Mouse (Mus musculus) limb, embryonic 11.5 days (tissue): ENCODE data around the gene Fyttd1. TPM values are rescaled to one million over a fixed set of nuclear protein-coding genes. Genes with fewer than 3 reads are reported as not detected.

Source experiments
- polyA plus RNA-seq: library from polyadenylated mRNA; unstranded; fragments of >200 nt; fragmentation: Nextera tagmentation; extraction: Ambion mirVana; gene quantifications from 2 replicates; pipeline ENCODE4 v1.2.1, GENCODE M21; 2014

The Fyttd1 gene
- polyA plus RNA-seq, 1 experiment from 2014 or later, result 123 TPM

Other genes starting within 250 kb of the Fyttd1 start
- 8.9 and 9.2 TPM in 2 replicates for gene Tnk2, start 233.6 kb upstream of the Fyttd1 start, polyA plus RNA-seq
- not detected in 2 replicates for gene Muc4, start 141.6 kb upstream of the Fyttd1 start, polyA plus RNA-seq
- not detected in 2 replicates for gene Muc20, start 80.1 kb upstream of the Fyttd1 start, polyA plus RNA-seq
- gene Smbd1, start 67.0 kb upstream of the Fyttd1 start, polyA plus RNA-seq, result not detected in 2 replicates
- 12.4 and 16.5 TPM in 2 replicates for gene Rubcn, start 266 bp downstream of the Fyttd1 start, polyA plus RNA-seq
- gene Lrch3, start 36.6 kb downstream of the Fyttd1 start, polyA plus RNA-seq, result 31.3 and 38.1 TPM in 2 replicates
- gene Iqcg, start 178.7 kb downstream of the Fyttd1 start, polyA plus RNA-seq, result 2.5 and 3.6 TPM in 2 replicates
- 1,047 and 1,076 TPM in 2 replicates for gene Rpl35a, start 179.0 kb downstream of the Fyttd1 start, polyA plus RNA-seq
- 2.0 and 3.3 TPM in 2 replicates for gene Lmln, start 185.0 kb downstream of the Fyttd1 start, polyA plus RNA-seq